Mouse (Mus musculus) retina, postnatal 1 day (tissue): ENCODE results near the gene Fat2.

Source experiments
- DNase-seq: peaks from one replicate; pipeline ENCODE4 v3.0.0-alpha.2; 2012

Fat2 gene

DNA sequence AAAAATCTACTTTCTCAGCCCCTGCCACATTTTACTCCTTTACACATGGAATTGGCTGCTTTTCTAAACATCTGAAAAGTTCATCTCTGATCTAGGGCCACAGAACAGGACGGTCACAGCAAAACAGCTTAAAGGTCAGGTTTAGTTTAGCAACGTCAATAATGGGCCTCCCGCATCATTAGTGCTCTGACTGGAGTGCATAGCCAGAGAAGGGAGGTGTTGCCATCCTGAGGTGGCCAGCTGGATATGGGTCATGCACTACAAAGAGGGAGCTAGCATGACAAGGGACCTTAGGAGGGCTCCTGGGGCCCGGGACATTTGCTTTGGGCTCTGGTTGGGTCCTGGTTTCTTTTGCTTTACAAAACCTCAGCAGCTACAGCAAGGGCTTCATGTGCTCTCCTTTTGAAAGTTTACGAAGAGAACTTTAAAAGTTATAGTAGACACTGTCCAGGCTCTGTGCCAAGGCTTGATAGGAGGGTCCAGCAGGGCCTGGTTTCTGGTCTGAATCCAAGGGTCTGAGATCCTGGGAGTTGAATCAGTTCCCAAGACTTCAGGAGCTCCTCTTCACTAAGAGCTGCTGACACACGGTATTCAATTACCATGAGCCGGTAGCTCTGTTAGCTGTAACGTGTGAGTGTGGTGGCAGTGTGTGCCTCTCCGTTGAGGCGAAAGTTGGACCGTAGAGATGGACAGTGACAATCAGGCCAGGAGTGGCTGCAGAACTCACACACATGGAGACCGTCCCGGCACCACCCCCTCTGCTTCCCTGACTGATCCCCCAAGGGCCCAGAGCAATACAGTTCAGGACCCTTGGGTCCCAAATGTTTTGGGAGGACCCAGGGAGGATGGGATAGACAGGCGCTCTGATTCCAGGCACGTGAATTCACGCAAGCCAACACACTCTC, 6.2 kb downstream of the Fat2 start:
- no peak for DNase-seq

GRCm38 (mm10) chr11:55327558-55328409, 8.6 kb downstream of the Fat2 start:
- no peak for DNase-seq

DNA sequence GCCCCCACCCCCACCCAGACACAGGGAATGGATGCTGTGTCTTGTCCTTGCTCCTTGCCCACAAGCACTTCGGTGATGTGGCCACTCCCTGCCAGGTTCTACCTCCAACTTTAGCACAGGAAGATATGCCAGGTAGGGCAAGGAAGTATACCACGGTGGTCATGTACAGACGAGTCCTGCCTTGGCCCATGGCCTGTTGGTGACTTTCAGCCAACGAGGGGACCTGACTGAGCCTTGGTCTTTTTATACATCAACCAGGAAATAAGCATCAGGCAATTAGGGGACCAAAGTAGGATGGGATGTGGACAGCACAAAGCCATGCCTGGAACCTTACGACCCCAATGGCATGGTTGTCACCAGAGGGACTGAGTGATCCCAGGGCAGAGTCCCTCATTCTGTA, 9.3 kb downstream of the Fat2 start:
- DNase-seq = no peak

DNA sequence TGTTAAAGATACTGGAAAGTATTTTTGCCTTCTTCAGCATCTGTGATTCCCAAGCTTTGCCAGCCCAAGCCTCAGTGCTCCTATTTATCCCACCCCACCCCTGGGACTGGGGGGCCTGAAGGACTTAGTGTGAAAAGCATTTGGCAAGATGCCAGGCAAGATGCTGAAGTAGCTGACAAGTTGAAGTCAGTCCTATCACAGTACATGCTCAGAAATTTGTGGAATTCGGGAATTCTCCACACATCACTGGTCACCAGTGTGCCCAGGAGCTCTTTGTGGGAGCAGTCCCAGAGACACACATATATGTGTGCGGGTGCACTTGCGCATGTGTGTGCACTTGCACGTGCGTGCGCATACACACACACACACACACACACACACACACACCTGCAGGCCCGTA, 10.2 kb downstream of the Fat2 start:
- peak; percentile 25 for DNase-seq

DNA sequence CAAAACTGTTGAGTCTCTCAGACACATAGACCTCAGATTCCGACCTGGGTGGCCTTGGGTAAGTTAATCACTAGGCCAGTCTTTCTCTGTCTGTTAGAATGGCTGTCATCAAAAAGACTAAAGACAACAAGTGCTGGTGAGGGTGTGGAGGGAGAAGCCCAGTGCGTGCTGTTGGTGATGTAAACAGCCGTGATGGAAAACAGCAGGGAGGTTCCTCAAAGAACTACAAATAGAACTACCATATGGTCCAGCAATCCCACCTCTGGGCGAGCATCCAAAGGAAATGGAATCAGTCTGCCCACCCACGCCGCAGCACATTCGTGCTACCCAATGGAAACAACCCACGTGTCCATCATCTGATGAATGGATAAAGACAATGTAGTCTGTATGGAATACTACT, 12.5 kb downstream of the Fat2 start:
- DNase-seq = no peak

- no peak for DNase-seq
Measured at GRCm38 (mm10) chr11:55320990-55321389, 15.4 kb downstream of the Fat2 start.

GRCm38 (mm10) chr11:55315966-55316365, 20.4 kb downstream of the Fat2 start:
- DNase-seq = no peak

- no peak for DNase-seq
Measured at GRCm38 (mm10) chr11:55314704-55315047, 21.7 kb downstream of the Fat2 start.

DNA sequence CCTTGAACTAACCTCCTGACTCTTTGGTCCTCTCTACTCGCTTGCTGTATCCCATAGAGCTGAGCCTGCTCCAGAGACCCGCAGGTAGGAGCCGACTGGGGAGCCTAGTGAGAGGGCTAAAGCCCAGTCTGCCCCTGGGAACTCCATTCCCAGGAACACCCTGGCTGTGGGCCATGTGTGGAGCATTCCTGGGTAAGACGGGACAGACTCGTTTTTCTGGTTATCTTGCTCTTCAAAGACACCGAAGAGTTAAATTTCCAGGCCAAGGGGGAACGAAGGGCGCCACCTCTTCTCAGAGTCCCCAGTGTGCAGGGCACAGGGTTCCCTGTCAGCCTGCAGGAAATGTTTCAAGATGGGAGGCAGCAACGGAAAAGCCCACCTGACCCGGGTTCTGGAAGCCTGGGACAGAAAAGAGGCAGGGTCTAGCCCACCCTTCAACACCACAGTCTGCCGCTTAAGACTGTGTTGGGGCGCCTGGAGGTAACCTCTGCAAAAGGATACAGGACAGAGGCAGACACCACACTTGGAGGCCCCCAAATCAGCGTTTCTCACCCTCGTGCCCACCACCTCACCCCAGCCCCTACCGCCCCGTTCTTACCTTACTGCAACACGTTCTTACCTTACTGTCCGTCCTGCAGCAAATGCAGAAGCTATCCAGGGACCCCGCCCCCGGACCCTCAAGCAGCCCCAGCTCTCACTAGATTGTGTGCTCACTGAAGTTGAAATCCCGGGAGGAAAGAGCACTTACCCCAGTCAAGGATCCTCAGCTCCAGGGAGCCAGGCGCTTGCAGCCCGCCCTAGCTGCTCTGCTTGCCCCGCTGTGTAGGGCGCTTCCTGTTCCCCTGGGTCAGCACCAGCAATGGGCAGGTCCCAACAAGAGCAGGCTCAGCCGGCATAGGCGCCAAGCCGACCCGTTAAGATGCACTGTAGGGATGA, 22.3 kb downstream of the Fat2 start:
- DNase-seq = no peak

- DNase-seq = no peak
Measured at GRCm38 (mm10) chr11:55302350-55302749, 34.0 kb downstream of the Fat2 start.

GRCm38 (mm10) chr11:55293179-55293578, 43.2 kb downstream of the Fat2 start:
- DNase-seq = no peak

DNA sequence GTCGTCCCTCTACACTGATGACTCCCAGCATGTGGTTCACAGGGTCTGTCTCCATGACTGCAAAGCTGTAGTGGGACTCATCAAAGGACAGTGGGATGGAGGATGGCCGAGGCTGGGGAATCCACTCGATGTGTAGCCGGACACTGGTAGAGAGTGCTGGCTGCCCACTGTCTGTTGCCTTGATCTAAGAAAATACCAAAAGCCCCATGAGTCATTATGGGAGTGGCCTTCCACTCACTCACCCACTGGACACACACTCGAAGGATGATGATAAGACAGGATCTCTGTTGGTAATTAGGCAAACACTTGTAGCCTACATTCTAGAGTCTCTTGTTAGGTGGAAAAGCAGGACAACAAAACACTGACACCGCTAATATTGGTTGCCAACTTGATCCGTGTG, 44.5 kb downstream of the Fat2 start:
- no peak for DNase-seq

DNA sequence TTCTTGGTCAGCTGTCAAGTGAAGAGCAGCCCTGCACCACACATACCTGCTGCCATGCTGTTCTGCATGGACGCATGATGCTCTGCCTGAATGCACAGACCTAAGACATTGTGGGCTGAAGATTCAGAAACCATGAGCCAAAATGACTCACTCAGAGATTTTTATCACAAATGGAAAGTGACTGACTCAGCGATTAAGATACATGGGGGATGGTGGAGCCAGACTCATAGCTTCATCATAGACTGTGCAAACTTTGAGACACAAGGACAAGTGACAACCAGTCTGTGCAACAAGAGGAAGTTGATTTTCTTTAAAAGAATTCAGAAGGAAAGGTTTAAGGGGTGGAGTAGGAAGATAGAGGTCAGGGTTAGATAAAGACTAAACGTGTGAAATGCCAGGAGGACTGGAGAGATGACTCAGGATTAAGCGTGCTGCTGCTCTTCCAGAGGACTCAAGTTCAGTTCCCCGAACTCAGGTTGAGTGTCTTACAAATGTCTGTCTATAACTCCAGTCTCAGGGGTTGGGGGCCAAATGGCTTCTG, 46.4 kb downstream of the Fat2 start:
- no peak for DNase-seq

DNA sequence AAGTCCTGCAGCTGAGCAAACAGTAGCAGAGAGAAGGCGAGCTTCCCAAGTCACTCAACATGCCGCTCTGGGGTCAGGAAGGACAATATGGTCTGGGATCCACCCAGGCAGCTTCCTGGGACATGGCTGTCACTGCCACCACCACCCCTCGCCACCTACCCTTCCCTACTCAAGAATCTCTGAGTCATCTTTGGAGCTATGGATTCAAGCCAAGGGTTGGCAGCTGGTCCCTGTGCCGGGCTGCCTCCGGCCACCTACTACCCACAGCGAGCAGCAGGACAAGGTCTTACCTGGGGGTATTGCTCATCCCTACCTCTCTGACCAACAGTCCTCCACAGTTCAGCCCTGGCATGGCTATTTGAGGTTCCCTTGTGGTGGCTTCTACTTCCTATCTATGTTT, 61.6 kb downstream of the Fat2 start:
- DNase-seq = no peak

- DNase-seq = no peak
Measured at GRCm38 (mm10) chr11:55268580-55268979, 67.8 kb downstream of the Fat2 start.

GRCm38 (mm10) chr11:55265647-55266046, 70.7 kb downstream of the Fat2 start:
- DNase-seq = no peak

- DNase-seq = no peak
Measured at GRCm38 (mm10) chr11:55264318-55264717, 72.0 kb downstream of the Fat2 start.

DNA sequence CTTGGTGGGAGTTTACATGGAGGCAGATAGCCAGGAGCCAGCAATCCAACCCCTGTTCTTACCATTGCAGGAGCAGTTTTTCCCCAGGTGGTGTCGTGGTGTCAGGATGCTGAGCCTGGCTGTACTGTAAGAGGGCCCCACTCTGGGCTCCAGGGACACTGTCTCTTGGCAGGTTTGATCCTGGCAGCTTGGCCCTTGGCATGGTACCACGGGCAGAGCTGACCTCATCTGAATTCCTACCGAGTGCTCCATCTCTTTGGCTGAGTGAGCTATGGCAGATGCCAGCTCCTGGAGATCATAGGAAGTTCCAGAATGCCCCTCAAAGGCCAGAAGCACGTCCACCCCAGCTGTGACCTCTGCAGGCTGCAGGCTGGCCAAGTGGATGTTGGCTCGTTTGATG, 74.4 kb downstream of the Fat2 start:
- no peak for DNase-seq

DNA sequence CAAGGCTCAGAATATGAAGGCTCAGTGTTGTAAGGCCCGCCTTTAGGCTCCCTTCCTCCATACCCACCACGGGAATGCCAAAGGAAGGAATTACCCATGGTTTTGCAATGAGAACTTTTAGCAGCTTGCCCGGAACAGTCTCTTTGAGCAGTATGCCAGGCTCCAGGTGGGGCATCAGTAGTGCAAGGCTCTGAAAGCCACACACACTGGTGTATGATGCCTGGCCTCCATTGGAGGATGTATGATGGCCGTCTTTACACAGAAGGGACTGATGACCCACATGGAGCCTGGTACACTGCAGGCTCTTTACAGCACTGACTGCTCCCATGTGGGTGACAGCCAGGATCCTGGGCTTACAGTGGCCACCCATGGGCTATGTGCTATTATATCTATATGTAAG, 75.3 kb downstream of the Fat2 start:
- DNase-seq = no peak

DNA sequence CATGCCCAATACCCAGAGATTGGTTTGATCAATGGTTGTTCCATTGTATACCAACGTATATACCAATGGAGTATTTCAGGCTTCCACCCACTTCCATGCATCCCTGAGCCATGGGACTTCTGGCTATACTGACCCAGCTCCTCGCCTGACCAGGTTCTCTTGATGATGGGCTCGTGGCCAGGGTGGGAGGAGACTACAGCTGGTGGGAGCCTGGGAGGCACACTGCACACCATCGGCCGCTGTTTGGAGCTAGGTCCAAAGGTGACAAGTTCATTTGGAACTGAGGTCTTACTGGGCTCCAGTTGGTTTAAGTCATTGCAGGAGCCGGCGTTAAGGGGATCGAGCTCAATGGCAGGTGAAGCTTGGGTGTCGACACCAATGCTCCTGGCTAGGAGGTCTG, 83.0 kb downstream of the Fat2 start:
- no peak for DNase-seq

DNA sequence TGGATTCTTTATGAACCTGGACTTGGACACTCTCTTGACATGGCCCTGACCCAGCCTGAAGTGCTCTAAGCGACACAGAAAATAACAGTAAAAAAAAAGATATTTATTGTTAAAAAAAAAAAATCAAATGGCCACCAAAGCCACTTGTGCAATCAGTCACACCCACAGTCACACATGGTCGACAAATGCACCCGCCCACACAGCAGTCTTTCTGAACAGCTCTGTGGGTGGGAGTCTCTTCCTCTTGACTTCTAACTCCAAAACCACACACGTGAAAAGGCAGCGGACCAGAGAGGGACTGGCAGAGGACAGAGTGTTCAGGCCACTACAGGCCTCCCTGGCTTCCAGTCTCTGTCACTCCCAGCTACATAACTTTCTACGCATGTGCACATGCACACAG, 85.8 kb downstream of the Fat2 start:
- no peak for DNase-seq

GRCm38 (mm10) chr11:55240556-55240955, 95.8 kb downstream of the Fat2 start:
- DNase-seq = peak; percentile 74

- no peak for DNase-seq
Measured at GRCm38 (mm10) chr11:55239496-55239895, 96.9 kb downstream of the Fat2 start.
